Mouse (Mus musculus) lung, postnatal 14 days (tissue): Measurements from ENCODE around the gene Apba1.

ENCODE experiments used
- DNase-seq: peaks from one replicate; pipeline ENCODE4 v3.0.0; 2021

The Apba1 gene

GRCm38 (mm10) chr19:23946026-23946685 lies 187.5 kb downstream of the Apba1 start:
- DNase-seq = no peak

GRCm38 (mm10) chr19:23946751-23947150 lies 188.1 kb downstream of the Apba1 start:
- no peak for DNase-seq

- no peak for DNase-seq
These were observed 189.2 kb downstream of the Apba1 start for GRCm38 (mm10) chr19:23947871-23948270.

GRCm38 (mm10) chr19:23948301-23949000 lies 189.8 kb downstream of the Apba1 start:
- no peak for DNase-seq

- DNase-seq = no peak
These were observed 196.8 kb downstream of the Apba1 start for GRCm38 (mm10) chr19:23955461-23955860.

- DNase-seq = peak; percentile 33
These were observed 197.8 kb downstream of the Apba1 start for GRCm38 (mm10) chr19:23956299-23956975.

GRCm38 (mm10) chr19:23957563-23957962 lies 198.9 kb downstream of the Apba1 start:
- DNase-seq = no peak

- no peak for DNase-seq
These were observed 200.2 kb downstream of the Apba1 start for GRCm38 (mm10) chr19:23958925-23959324.

GRCm38 (mm10) chr19:23959870-23960269 lies 201.2 kb downstream of the Apba1 start:
- no peak for DNase-seq

- peak; percentile 56 for DNase-seq
These were observed 201.6 kb downstream of the Apba1 start for GRCm38 (mm10) chr19:23960275-23960674.

GRCm38 (mm10) chr19:23960831-23961447 lies 202.3 kb downstream of the Apba1 start:
- no peak for DNase-seq

- peak; percentile 77 for DNase-seq
These were observed 202.8 kb downstream of the Apba1 start for GRCm38 (mm10) chr19:23961516-23961915.

- no peak for DNase-seq
These were observed 205.8 kb downstream of the Apba1 start for GRCm38 (mm10) chr19:23964401-23964910.

GRCm38 (mm10) chr19:23966376-23966775 lies 207.7 kb downstream of the Apba1 start:
- DNase-seq = no peak

- peak; percentile 56 for DNase-seq
These were observed 208.5 kb downstream of the Apba1 start for GRCm38 (mm10) chr19:23967156-23967555.

GRCm38 (mm10) chr19:23968125-23968861 lies 209.6 kb downstream of the Apba1 start:
- peak; percentile 74 for DNase-seq

- DNase-seq = no peak
These were observed 210.2 kb downstream of the Apba1 start for GRCm38 (mm10) chr19:23968862-23969225.

- no peak for DNase-seq
These were observed 211.7 kb downstream of the Apba1 start for GRCm38 (mm10) chr19:23970374-23970773.

GRCm38 (mm10) chr19:23971391-23971790 lies 212.7 kb downstream of the Apba1 start:
- no peak for DNase-seq

- DNase-seq = peak; percentile 56
These were observed 214.4 kb downstream of the Apba1 start for GRCm38 (mm10) chr19:23972881-23973649.

- DNase-seq = no peak
These were observed 219.3 kb downstream of the Apba1 start for GRCm38 (mm10) chr19:23977901-23978443.
